Mouse (Mus musculus): ENCODE measurements around the gene Ccdc42. TPM values are rescaled to one million over a fixed set of nuclear protein-coding genes. Genes with fewer than 3 reads are reported as not detected.

Ccdc42 gene
- polyA plus RNA-seq, 1 experiment from 2014 or later: 0.49 TPM

- ATAC-seq (ENCODE audit: insufficient read depth, low FRiP score): peak; percentile 89
- peak within 1 kb of the TSS; percentile 62 for H3K9ac ChIP-seq (ENCODE audit: low read length)
- H3K4me2 ChIP-seq (ENCODE audit: low read depth, low read length): peak within 1 kb of the TSS; percentile 42
- peak within 1 kb of the TSS; percentile 41 for H3K4me3 ChIP-seq (replicated peaks; ENCODE audit: low read length)
- H3K36me3 ChIP-seq (ENCODE audit: control insufficient read depth, insufficient read depth, low read length): no peaks in the 10 kb centered on the region
- 0 out of 2 replicates have a peak, but pooled peaks cover 3% of the 10 kb centered on the region for H3K4me1 ChIP-seq (ENCODE audit: control insufficient read depth, insufficient read depth, low read length)
- no peak within 1 kb of the TSS for H3K27ac ChIP-seq (ENCODE audit: low read length)
- WGBS: 8% methylated on average over 36 of the region's 37 CpGs
- H3K9me3 ChIP-seq (replicated peaks; ENCODE audit: control insufficient read depth, low read length): no peaks in the 10 kb centered on the region
- no peaks in the 10 kb centered on the region for H3K27me3 ChIP-seq (ENCODE audit: control insufficient read depth, insufficient read depth, low read length)
Observed at GRCm38 (mm10) chr11:68555918-68556584, 30.8 kb upstream of the Ccdc42 start, which contains the start of gene Mfsd6l. TSS of gene Mfsd6l (plus strand) at chr11:68556186.

GRCm38 (mm10) chr11:68559546-68559945 is 27.3 kb upstream of the Ccdc42 start:
- Histone ChIP-seq H3K27me3 (ENCODE audit: control insufficient read depth, insufficient read depth, low read length) (no peaks in the 10 kb centered on the region), H3K27ac (ENCODE audit: low read length) (no peak overlapping the region), H3K36me3 (ENCODE audit: control insufficient read depth, insufficient read depth, low read length) (no peaks in the 10 kb centered on the region), H3K4me2 (ENCODE audit: low read depth, low read length) (no peak overlapping the region), H3K9me3 (replicated peaks; ENCODE audit: control insufficient read depth, low read length) (no peaks in the 10 kb centered on the region), H3K9ac (ENCODE audit: low read length) (no peak overlapping the region), H3K4me3 (replicated peaks; ENCODE audit: low read length) (no peak overlapping the region), H3K4me1 (ENCODE audit: control insufficient read depth, insufficient read depth, low read length) (0 out of 2 replicates have a peak, but pooled peaks cover 3% of the 10 kb centered on the region)
- WGBS: 57% methylated on average over 1 of the region's 1 CpGs
- ATAC-seq (ENCODE audit: insufficient read depth, low FRiP score): no peak

- Histone ChIP-seq H3K27me3 (ENCODE audit: control insufficient read depth, insufficient read depth, low read length) (no peaks in the 10 kb centered on the region), H3K4me1 (ENCODE audit: control insufficient read depth, insufficient read depth, low read length) (no peaks in the 10 kb centered on the region), H3K36me3 (ENCODE audit: control insufficient read depth, insufficient read depth, low read length) (no peaks in the 10 kb centered on the region), H3K4me2 (ENCODE audit: low read depth, low read length) (no peak overlapping the region), H3K27ac (ENCODE audit: low read length) (no peak overlapping the region), H3K9ac (ENCODE audit: low read length) (no peak overlapping the region), H3K4me3 (replicated peaks; ENCODE audit: low read length) (no peak overlapping the region), H3K9me3 (replicated peaks; ENCODE audit: control insufficient read depth, low read length) (no peaks in the 10 kb centered on the region)
- 73% methylated on average over 11 of the region's 11 CpGs for WGBS
- ATAC-seq (ENCODE audit: insufficient read depth, low FRiP score): no peak
Observed at GRCm38 (mm10) chr11:68561957-68562950, 24.6 kb upstream of the Ccdc42 start.

- Histone ChIP-seq H3K9ac (ENCODE audit: low read length) (no peak overlapping the region), H3K27ac (ENCODE audit: low read length) (no peak overlapping the region), H3K9me3 (replicated peaks; ENCODE audit: control insufficient read depth, low read length) (no peaks in the 10 kb centered on the region), H3K4me2 (ENCODE audit: low read depth, low read length) (no peak overlapping the region), H3K36me3 (ENCODE audit: control insufficient read depth, insufficient read depth, low read length) (no peaks in the 10 kb centered on the region), H3K27me3 (ENCODE audit: control insufficient read depth, insufficient read depth, low read length) (no peaks in the 10 kb centered on the region), H3K4me3 (replicated peaks; ENCODE audit: low read length) (no peak overlapping the region), H3K4me1 (ENCODE audit: control insufficient read depth, insufficient read depth, low read length) (no peaks in the 10 kb centered on the region)
- ATAC-seq (ENCODE audit: insufficient read depth, low FRiP score): no peak
- 67% methylated on average over 13 of the region's 13 CpGs for WGBS
Observed at GRCm38 (mm10) chr11:68564356-68565031, 22.3 kb upstream of the Ccdc42 start.

- H3K36me3 ChIP-seq (ENCODE audit: control insufficient read depth, insufficient read depth, low read length): no peaks in the 10 kb centered on the region
- H3K27me3 ChIP-seq (ENCODE audit: control insufficient read depth, insufficient read depth, low read length): no peaks in the 10 kb centered on the region
- H3K9ac ChIP-seq (ENCODE audit: low read length): no peak overlapping the region
- H3K9me3 ChIP-seq (replicated peaks; ENCODE audit: control insufficient read depth, low read length): no peaks in the 10 kb centered on the region
- H3K4me1 ChIP-seq (ENCODE audit: control insufficient read depth, insufficient read depth, low read length): no peaks in the 10 kb centered on the region
- 76% methylated on average over 3 of the region's 3 CpGs for WGBS
- H3K27ac ChIP-seq (ENCODE audit: low read length): no peak overlapping the region
- no peak overlapping the region for H3K4me3 ChIP-seq (replicated peaks; ENCODE audit: low read length)
- ATAC-seq (ENCODE audit: insufficient read depth, low FRiP score): no peak
- no peak overlapping the region for H3K4me2 ChIP-seq (ENCODE audit: low read depth, low read length)
Observed at GRCm38 (mm10) chr11:68565032-68565429, 21.8 kb upstream of the Ccdc42 start.

- Histone ChIP-seq H3K27ac (ENCODE audit: low read length) (no peak overlapping the region), H3K27me3 (ENCODE audit: control insufficient read depth, insufficient read depth, low read length) (no peaks in the 10 kb centered on the region), H3K4me1 (ENCODE audit: control insufficient read depth, insufficient read depth, low read length) (no peaks in the 10 kb centered on the region), H3K4me2 (ENCODE audit: low read depth, low read length) (peak overlapping the region; percentile 67), H3K9ac (ENCODE audit: low read length) (peak overlapping the region; percentile 53; the same call in 1 of the 2 replicates), H3K36me3 (ENCODE audit: control insufficient read depth, insufficient read depth, low read length) (no peaks in the 10 kb centered on the region), H3K4me3 (replicated peaks; ENCODE audit: low read length) (peak overlapping the region; percentile 41), H3K9me3 (replicated peaks; ENCODE audit: control insufficient read depth, low read length) (no peaks in the 10 kb centered on the region)
- ATAC-seq (ENCODE audit: insufficient read depth, low FRiP score): no peak
- 15% methylated on average over 17 of the region's 17 CpGs for WGBS
Observed at GRCm38 (mm10) chr11:68566447-68567059, 20.3 kb upstream of the Ccdc42 start.

- no peak overlapping the region for H3K9ac ChIP-seq (ENCODE audit: low read length)
- no peak overlapping the region for H3K27ac ChIP-seq (ENCODE audit: low read length)
- H3K4me1 ChIP-seq (ENCODE audit: control insufficient read depth, insufficient read depth, low read length): no peaks in the 10 kb centered on the region
- H3K4me3 ChIP-seq (replicated peaks; ENCODE audit: low read length): no peak overlapping the region
- H3K4me2 ChIP-seq (ENCODE audit: low read depth, low read length): no peak overlapping the region
- no peaks in the 10 kb centered on the region for H3K27me3 ChIP-seq (ENCODE audit: control insufficient read depth, insufficient read depth, low read length)
- ATAC-seq (ENCODE audit: insufficient read depth, low FRiP score): no peak
- no peaks in the 10 kb centered on the region for H3K9me3 ChIP-seq (replicated peaks; ENCODE audit: control insufficient read depth, low read length)
- 66% methylated on average over 5 of the region's 5 CpGs for WGBS
- H3K36me3 ChIP-seq (ENCODE audit: control insufficient read depth, insufficient read depth, low read length): no peaks in the 10 kb centered on the region
Observed at GRCm38 (mm10) chr11:68570861-68571260, 16.0 kb upstream of the Ccdc42 start.

- WGBS: 74% methylated on average over 1 of the region's 1 CpGs
- Histone ChIP-seq H3K4me1 (ENCODE audit: control insufficient read depth, insufficient read depth, low read length) (peaks cover 3% of the 10 kb centered on the region; the same call in 1 of the 2 replicates), H3K27me3 (ENCODE audit: control insufficient read depth, insufficient read depth, low read length) (no peaks in the 10 kb centered on the region), H3K9ac (ENCODE audit: low read length) (no peak overlapping the region), H3K27ac (ENCODE audit: low read length) (no peak overlapping the region), H3K4me3 (replicated peaks; ENCODE audit: low read length) (no peak overlapping the region), H3K4me2 (ENCODE audit: low read depth, low read length) (no peak overlapping the region), H3K9me3 (replicated peaks; ENCODE audit: control insufficient read depth, low read length) (no peaks in the 10 kb centered on the region), H3K36me3 (ENCODE audit: control insufficient read depth, insufficient read depth, low read length) (no peaks in the 10 kb centered on the region)
- no peak for ATAC-seq (ENCODE audit: insufficient read depth, low FRiP score)
Observed at GRCm38 (mm10) chr11:68577076-68577475, 9.7 kb upstream of the Ccdc42 start.
